Mouse (Mus musculus) effector memory CD4-positive, alpha-beta T cell, adult 5 months (primary cell): ENCODE data around the gene Nrtn. TPM values are rescaled to one million over a fixed set of nuclear protein-coding genes. Genes with fewer than 3 reads are reported as not detected.

ENCODE experiments used
- polyA plus RNA-seq: library from polyadenylated mRNA; unstranded; fragments of 100-300 nt; shearing (Covaris generic); gene quantifications from one replicate; pipeline ENCODE4 v1.2.1, GENCODE M21; 2017

The Nrtn gene
- polyA plus RNA-seq = not detected

GRCm38 (mm10) chr17:56757416-56758123 is at the start of gene Nrtn:
Gene Nrtn (minus strand): TSS chr17:56757530.

GRCm38 (mm10) chr17:56769950-56770349 is 12.6 kb upstream of the Nrtn start, which contains the start of gene Prr22:
Gene Prr22 (plus strand): TSS chr17:56770250.

GRCm38 (mm10) chr17:56764474-56765354 is 7.4 kb upstream of the Nrtn start, which contains the start of gene Dus3l:
Gene Dus3l (plus strand): TSS chr17:56764757.

GRCm38 (mm10) chr17:56717363-56718058 is 39.8 kb downstream of the Nrtn start, which contains the start of the genes Ndufa11 and Vmac:
Gene Ndufa11 (plus strand): TSS chr17:56717767.
Gene Vmac (minus strand): TSS chr17:56718022.

Other genes with a start within 250 kb of the Nrtn start
- not detected for gene Znrf4, start 245.1 kb downstream of the Nrtn start, polyA plus RNA-seq
- 0.40 TPM for gene Gm20219, start 203.1 kb downstream of the Nrtn start, polyA plus RNA-seq
- gene Safb2, start 172.9 kb downstream of the Nrtn start, polyA plus RNA-seq = 215 TPM
- gene Safb, start 172.7 kb downstream of the Nrtn start, polyA plus RNA-seq = 213 TPM
- 133 TPM for gene 2410015M20Rik, start 147.8 kb downstream of the Nrtn start, polyA plus RNA-seq
- 1,953 TPM for gene Rpl36, start 144.1 kb downstream of the Nrtn start, polyA plus RNA-seq
- gene Lonp1, start 130.6 kb downstream of the Nrtn start, polyA plus RNA-seq = 53.4 TPM
- 1.2 TPM for gene Catsperd, start 129.4 kb downstream of the Nrtn start, polyA plus RNA-seq
- gene Ranbp3, start 84.2 kb downstream of the Nrtn start, polyA plus RNA-seq = 72.6 TPM
- gene Ndufa11, start 39.8 kb downstream of the Nrtn start, polyA plus RNA-seq = 139 TPM
- 8.5 TPM for gene Vmac, start 39.5 kb downstream of the Nrtn start, polyA plus RNA-seq
- 43.1 TPM for gene Dus3l, start 7.2 kb upstream of the Nrtn start, polyA plus RNA-seq
- gene Prr22, start 12.7 kb upstream of the Nrtn start, polyA plus RNA-seq = 0.95 TPM
- gene Rfx2, start 73.5 kb upstream of the Nrtn start, polyA plus RNA-seq = 2.5 TPM
- not detected for gene Acsbg2, start 116.9 kb upstream of the Nrtn start, polyA plus RNA-seq
- 0.14 TPM for gene 1700061G19Rik, start 117.9 kb upstream of the Nrtn start, polyA plus RNA-seq
- gene Mllt1, start 177.9 kb upstream of the Nrtn start, polyA plus RNA-seq = 24.8 TPM
- gene Acer1, start 224.6 kb upstream of the Nrtn start, polyA plus RNA-seq = not detected
- 39.7 TPM for gene Clpp, start 232.8 kb upstream of the Nrtn start, polyA plus RNA-seq
- 12.0 TPM for gene Alkbh7, start 239.8 kb upstream of the Nrtn start, polyA plus RNA-seq
- gene Pspn, start 242.5 kb upstream of the Nrtn start, polyA plus RNA-seq = not detected